Mouse (Mus musculus) MEL (cell line): ENCODE data around the gene Nell1. TPM values are rescaled to one million over a fixed set of nuclear protein-coding genes. Genes with fewer than 3 reads are reported as not detected.

ENCODE experiments used
- DNase-seq: peaks from one replicate; pipeline ENCODE4 v3.0.0; 2011; ENCODE audit warnings: low read depth, low spot score
- H3K27ac ChIP-seq: 2 replicates; pipeline ENCODE4 v1.5.1; 2012; ENCODE audit warnings: low read depth, mild to moderate bottlenecking, control low read depth, low read length, moderate library complexity; ENCODE audit not compliant: control insufficient read depth
- H3K27me3 ChIP-seq, 2 experiments: fragments of 150-350 bp in 1 of 2; sonication (generic) in 1 of 2; 2 replicates each; pipeline ENCODE4 v1.6.1; 2012; ENCODE audit warnings: low read length in 2 of 2, mild to moderate bottlenecking in 2 of 2, improper control_type of control experiment in 1 of 2, moderate library complexity in 1 of 2; ENCODE audit not compliant: insufficient read depth in 2 of 2, control insufficient read depth in 1 of 2
- H3K36me3 ChIP-seq, 2 experiments: 2 replicates each; pipeline ENCODE4 v1.6.1; 2012 to 2014; ENCODE audit warnings: low read length in 2 of 2, improper control_type of control experiment in 1 of 2, inconsistent platforms in 1 of 2, mild to moderate bottlenecking in 1 of 2; ENCODE audit not compliant: insufficient read depth in 2 of 2, control insufficient read depth in 1 of 2
- H3K4me1 ChIP-seq, 2 experiments: fragments of 150-350 bp in 1 of 2; sonication (generic) in 1 of 2; 2 replicates each; pipeline ENCODE4 v1.6.1; 2012; ENCODE audit warnings: low read length in 2 of 2, improper control_type of control experiment in 1 of 2, mild to moderate bottlenecking in 1 of 2; ENCODE audit not compliant: insufficient read depth in 2 of 2, control insufficient read depth in 1 of 2
- H3K4me3 ChIP-seq, 2 experiments: fragments of 150-350 bp in 1 of 2; sonication (generic) in 1 of 2; 2 replicates each; pipeline ENCODE4 v1.5.1; 2012; ENCODE audit warnings: low read depth in 2 of 2, low read length in 2 of 2, mild to moderate bottlenecking in 2 of 2, moderate library complexity in 2 of 2, control low read depth in 1 of 2, improper control_type of control experiment in 1 of 2; ENCODE audit not compliant: control insufficient read depth in 1 of 2, insufficient read depth in 1 of 2
- H3K79me2 ChIP-seq: 2 replicates; pipeline ENCODE4 v1.6.1; 2012; ENCODE audit warnings: mild to moderate bottlenecking, low read length, moderate library complexity; ENCODE audit not compliant: control insufficient read depth, poor library complexity, insufficient read depth
- H3K9ac ChIP-seq: 2 replicates; pipeline ENCODE4 v1.6.1; 2012; ENCODE audit warnings: low read depth, mild to moderate bottlenecking, control low read depth, low read length, moderate library complexity; ENCODE audit not compliant: control insufficient read depth, poor library complexity, severe bottlenecking
- H3K9me3 ChIP-seq: fragments of 150-350 bp; sonication (generic); replicated peaks from 2 replicates; pipeline ENCODE4 v1.6.1; 2012; ENCODE audit warnings: mild to moderate bottlenecking, low read length, improper control_type of control experiment, moderate library complexity; ENCODE audit not compliant: insufficient read depth
- BHLHE40 ChIP-seq: IDR thresholded peaks from 2 replicates; pipeline ENCODE4 v1.6.1; 2012; ENCODE audit warnings: low read depth, mild to moderate bottlenecking, inconsistent platforms, low read length, improper control_type of control experiment, borderline replicate concordance
- CHD1 ChIP-seq: IDR thresholded peaks from 2 replicates; pipeline ENCODE4 v1.6.1; 2012; ENCODE audit warnings: low read depth, mild to moderate bottlenecking, inconsistent platforms, low read length, improper control_type of control experiment
- CHD2 ChIP-seq: IDR thresholded peaks from 2 replicates; pipeline ENCODE4 v1.6.1; 2011; ENCODE audit warnings: low read length, improper control_type of control experiment
- CTCF ChIP-seq, 3 experiments: IDR thresholded peaks in 2 of 3; conservative IDR thresholded peaks in 1 of 3; 2 replicates each; pipeline ENCODE4 v1.5.1; 2011 to 2012; ENCODE audit warnings: low read length in 3 of 3, low read depth in 2 of 3, mild to moderate bottlenecking in 2 of 3, improper control_type of control experiment in 1 of 3, inconsistent platforms in 1 of 3, mixed read lengths in 1 of 3, moderate library complexity in 1 of 3; ENCODE audit not compliant: control insufficient read depth in 1 of 3, insufficient read depth in 1 of 3, poor library complexity in 1 of 3, severe bottlenecking in 1 of 3
- EP300 ChIP-seq, 2 experiments: IDR thresholded peaks; 2 replicates each; pipeline ENCODE4 v1.6.1; 2011; ENCODE audit warnings: improper control_type of control experiment in 2 of 2, low read length in 2 of 2, low read depth in 1 of 2, mild to moderate bottlenecking in 1 of 2
- ETS1 ChIP-seq: IDR thresholded peaks from 2 replicates; pipeline ENCODE4 v1.6.1; 2012; ENCODE audit warnings: low read depth, mild to moderate bottlenecking, inconsistent platforms, low read length, improper control_type of control experiment, moderate library complexity
- GABPA ChIP-seq: IDR thresholded peaks from 2 replicates; pipeline ENCODE4 v1.6.1; 2012; ENCODE audit warnings: low read depth, mild to moderate bottlenecking, inconsistent platforms, low read length, improper control_type of control experiment, moderate library complexity
- GATA1 ChIP-seq: IDR thresholded peaks from 2 replicates; pipeline ENCODE4 v1.6.1; 2011; ENCODE audit warnings: low read depth, low read length, improper control_type of control experiment
- HCFC1 ChIP-seq: IDR thresholded peaks from 2 replicates; pipeline ENCODE4 v1.6.1; 2012; ENCODE audit warnings: low read depth, mild to moderate bottlenecking, inconsistent platforms, low read length, improper control_type of control experiment, moderate library complexity
- JUND ChIP-seq: IDR thresholded peaks from 2 replicates; pipeline ENCODE4 v1.6.1; 2011; ENCODE audit warnings: low read depth, mild to moderate bottlenecking, improper control_type of control experiment, low read length
- KAT2A ChIP-seq: conservative IDR thresholded peaks from 2 replicates; pipeline ENCODE4 v1.6.1; 2012; ENCODE audit warnings: low read depth, low read length, improper control_type of control experiment, inconsistent platforms
- MAFK ChIP-seq: IDR thresholded peaks from 2 replicates; pipeline ENCODE4 v1.6.1; 2011; ENCODE audit warnings: low read depth, mild to moderate bottlenecking, low read length, improper control_type of control experiment, borderline replicate concordance
- MEF2A ChIP-seq: IDR thresholded peaks from 2 replicates; pipeline ENCODE4 v1.6.1; 2014; ENCODE audit warnings: low read depth, mild to moderate bottlenecking, inconsistent platforms, low read length, improper control_type of control experiment; ENCODE audit not compliant: poor library complexity, insufficient replicate concordance, severe bottlenecking; ENCODE audit errors: extremely low read depth
- MYB ChIP-seq: IDR thresholded peaks from 2 replicates; pipeline ENCODE4 v1.6.1; 2011; ENCODE audit warnings: mild to moderate bottlenecking, low read depth, low read length, improper control_type of control experiment
- MYC ChIP-seq: IDR thresholded peaks from 2 replicates; pipeline ENCODE4 v1.6.1; 2011; ENCODE audit warnings: low read depth, mild to moderate bottlenecking, low read length, improper control_type of control experiment, moderate library complexity
- NRF1 ChIP-seq: IDR thresholded peaks from 2 replicates; pipeline ENCODE4 v1.6.1; 2014; ENCODE audit warnings: low read depth, mild to moderate bottlenecking, inconsistent platforms, low read length, improper control_type of control experiment, moderate library complexity; ENCODE audit not compliant: poor library complexity, insufficient read depth, severe bottlenecking
- POLR2A ChIP-seq, 2 experiments: IDR thresholded peaks; 2 replicates each; pipeline ENCODE4 v1.6.1; 2011 to 2012; ENCODE audit warnings: low read length in 2 of 2, mild to moderate bottlenecking in 2 of 2, control low read depth in 1 of 2, improper control_type of control experiment in 1 of 2, low read depth in 1 of 2, moderate library complexity in 1 of 2; ENCODE audit not compliant: control insufficient read depth in 1 of 2, insufficient read depth in 1 of 2, poor library complexity in 1 of 2
- POLR2AphosphoS2 ChIP-seq: IDR thresholded peaks from 2 replicates; pipeline ENCODE4 v1.6.1; 2011; ENCODE audit warnings: low read length, improper control_type of control experiment
- RAD21 ChIP-seq: IDR thresholded peaks from 2 replicates; pipeline ENCODE4 v1.6.1; 2011; ENCODE audit warnings: mild to moderate bottlenecking, low read depth, low read length, improper control_type of control experiment
- RCOR1 ChIP-seq: IDR thresholded peaks from 2 replicates; pipeline ENCODE4 v1.6.1; 2012; ENCODE audit warnings: low read depth, mild to moderate bottlenecking, inconsistent platforms, low read length, improper control_type of control experiment
- SMC3 ChIP-seq: IDR thresholded peaks from 2 replicates; pipeline ENCODE4 v1.6.1; 2011; ENCODE audit warnings: low read depth, low read length, improper control_type of control experiment
- TAL1 ChIP-seq: IDR thresholded peaks from 2 replicates; pipeline ENCODE4 v1.6.1; 2012; ENCODE audit warnings: mild to moderate bottlenecking, inconsistent platforms, low read length, moderate library complexity, mixed read lengths
- TBP ChIP-seq: IDR thresholded peaks from 2 replicates; pipeline ENCODE4 v1.8.0; 2011; ENCODE audit warnings: low read depth, low read length, improper control_type of control experiment
- TCF12 ChIP-seq: IDR thresholded peaks from 2 replicates; pipeline ENCODE4 v1.6.1; 2014; ENCODE audit warnings: low read depth, mild to moderate bottlenecking, inconsistent platforms, low read length, improper control_type of control experiment, moderate library complexity
- UBTF ChIP-seq: IDR thresholded peaks from 2 replicates; pipeline ENCODE4 v1.6.1; 2012; ENCODE audit warnings: low read depth, mild to moderate bottlenecking, inconsistent platforms, low read length, improper control_type of control experiment, moderate library complexity, borderline replicate concordance; ENCODE audit not compliant: insufficient read depth
- USF1 ChIP-seq: IDR thresholded peaks from 2 replicates; pipeline ENCODE4 v1.6.1; 2014; ENCODE audit warnings: low read depth, mild to moderate bottlenecking, inconsistent platforms, low read length, improper control_type of control experiment, moderate library complexity
- ZC3H11A ChIP-seq: IDR thresholded peaks from 2 replicates; pipeline ENCODE4 v1.6.1; 2012; ENCODE audit warnings: low read depth, mild to moderate bottlenecking, inconsistent platforms, low read length, improper control_type of control experiment
- ZKSCAN1 ChIP-seq: IDR thresholded peaks from 2 replicates; pipeline ENCODE4 v1.6.1; 2012; ENCODE audit warnings: low read depth, mild to moderate bottlenecking, inconsistent platforms, low read length, improper control_type of control experiment, moderate library complexity
- ZMIZ1 ChIP-seq: IDR thresholded peaks from 2 replicates; pipeline ENCODE4 v1.6.1; 2012; ENCODE audit warnings: low read depth, mild to moderate bottlenecking, inconsistent platforms, low read length, improper control_type of control experiment, moderate library complexity
- polyA plus RNA-seq, 2 experiments: library from polyadenylated mRNA; stranded (reverse) in 1 of 2; unstranded in 1 of 2; fragments of >175 nt in 1 of 2; fragments of >200 nt in 1 of 2; gene quantifications; 2 replicates each; pipeline versions ENCODE4 v1.2.1 to v1.2.4; 2012; ENCODE audit warnings: low replicate concordance in 2 of 2, low read depth in 1 of 2; ENCODE audit not compliant: insufficient read length in 2 of 2, insufficient read depth in 1 of 2, missing spikeins in 1 of 2
- total RNA-seq: library from RNA; depleted of rRNA; stranded (reverse); fragments of 300-350 nt; gene quantifications from 2 replicates; pipeline ENCODE4 v1.2.3, GENCODE M21; 2012

The Nell1 gene
- total and polyA plus RNA-seq, 3 experiments: not detected

DNA sequence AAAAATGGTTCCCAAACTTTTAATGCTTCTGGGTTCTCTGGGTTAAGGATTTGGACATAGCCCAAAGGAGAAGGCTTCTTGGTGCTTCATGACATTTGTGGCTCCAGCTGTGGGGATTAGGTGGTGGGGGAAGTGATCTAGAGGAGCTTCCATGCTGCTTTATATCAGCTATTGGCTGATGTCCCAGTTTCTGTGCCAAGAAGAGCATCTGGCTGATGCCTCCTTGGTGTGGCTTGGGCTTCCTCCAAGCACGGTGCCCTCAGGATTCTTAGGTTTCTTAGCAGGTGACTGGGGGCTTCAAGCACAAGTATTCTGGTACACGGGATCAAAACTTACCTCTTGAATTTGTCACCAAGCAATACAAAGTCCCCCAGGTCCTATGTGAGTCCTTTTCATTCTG is 132.6 kb downstream of the Nell1 start:
- DNase-seq: no peak
- TF ChIP-seq KAT2A (no peak), TBP (no peak), JUND (no peak), SMC3 (no peak), CHD1 (no peak), CTCF (IDR thresholded peaks at IDR 0.05 in 2 of 3, conservative IDR thresholded peaks at IDR 0.05 in 1 of 3; ENCODE audit: control insufficient read depth in 1 of 3, insufficient read depth in 1 of 3, low read depth in 2 of 3, low read length in 3 of 3, poor library complexity in 1 of 3, severe bottlenecking in 1 of 3) (no peak), POLR2A (IDR thresholded peaks at IDR 0.05; ENCODE audit: control insufficient read depth in 1 of 2, insufficient read depth in 1 of 2, low read depth in 1 of 2, low read length in 2 of 2, poor library complexity in 1 of 2) (no peak), RAD21 (no peak), RCOR1 (no peak), ZC3H11A (no peak), BHLHE40 (no peak), MYC (no peak), ZKSCAN1 (no peak), EP300 (IDR thresholded peaks at IDR 0.05; ENCODE audit: low read depth in 1 of 2, low read length in 2 of 2) (no peak), MAFK (no peak), CHD2 (no peak), MYB (no peak), UBTF (no peak), MEF2A (no peak), GABPA (no peak)
- Histone ChIP-seq H3K4me1 (no peaks in the 10 kb centered on the region), H3K27me3 (no peaks in the 10 kb centered on the region), H3K9me3 (no peaks in the 10 kb centered on the region), H3K36me3 (no peaks in the 10 kb centered on the region), H3K4me3 (no peak overlapping the region), H3K9ac (no peak overlapping the region), H3K27ac (no peak overlapping the region), H3K79me2 (no peaks in the 10 kb centered on the region)

DNA sequence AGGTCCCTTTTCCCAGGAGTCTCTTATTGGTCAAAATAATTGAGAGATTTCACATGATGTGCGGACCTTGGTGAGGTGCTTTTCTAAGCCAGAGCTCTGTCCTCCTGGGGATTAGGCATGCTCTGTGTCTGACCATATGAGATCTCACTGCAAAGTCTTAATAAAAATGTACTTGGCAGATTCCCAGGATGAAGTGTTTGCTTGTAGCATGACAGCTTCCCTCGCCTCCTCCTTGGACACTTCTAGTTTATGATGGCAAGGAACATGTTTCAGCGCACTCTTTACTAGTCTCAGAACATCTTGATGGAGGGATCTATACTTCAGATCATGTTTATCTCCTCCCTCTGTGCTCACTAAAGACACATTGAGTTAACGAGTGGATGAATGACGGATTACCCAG is 143.7 kb downstream of the Nell1 start:
- Histone ChIP-seq H3K27ac (no peak overlapping the region), H3K27me3 (no peaks in the 10 kb centered on the region), H3K4me1 (no peaks in the 10 kb centered on the region), H3K9me3 (no peaks in the 10 kb centered on the region), H3K9ac (no peak overlapping the region)
- DNase-seq: no peak
- TF ChIP-seq ZKSCAN1 (no peak), EP300 (IDR thresholded peaks at IDR 0.05; ENCODE audit: low read depth in 1 of 2, low read length in 2 of 2) (no peak), POLR2A (IDR thresholded peaks at IDR 0.05; ENCODE audit: control insufficient read depth in 1 of 2, insufficient read depth in 1 of 2, low read depth in 1 of 2, low read length in 2 of 2, poor library complexity in 1 of 2) (no peak), JUND (no peak), KAT2A (no peak), HCFC1 (no peak), MYC (no peak), ZMIZ1 (no peak), TCF12 (no peak), GABPA (no peak), TBP (no peak), USF1 (no peak), TAL1 (no peak), NRF1 (no peak), MEF2A (no peak), POLR2AphosphoS2 (no peak), ETS1 (no peak), CHD2 (no peak), GATA1 (no peak), RCOR1 (no peak)
- TF ChIP-seq, all 39 proteins: peak for 0
- Histone ChIP-seq H3K4me3 (no peak overlapping the region), H3K79me2 (no peaks in the 10 kb centered on the region), H3K36me3 (no peaks in the 10 kb centered on the region)
